Mouse (Mus musculus) adrenal gland, adult (tissue): ENCODE measurements at regions not wholly inside any gene's neighbourhood (a gene's known extent, or its start where the extent isn't known, plus 50 kb on each side); places are given as distances from the start of the nearest gene placed in this dataset.
A peak's percentile ranks its signal among the peaks of the same experiment; 100 is the strongest.

Experiments
- DNase-seq, 2 experiments: peaks; one replicate each; pipeline ENCODE4 v3.0.0; 2022 to 2023; ENCODE audit warnings: low spot score in 1 of 2; ENCODE audit not compliant: inconsistent age in 2 of 2

GRCm38 (mm10) chr14:45964043-45964442 is 306.1 kb upstream of the Ddhd1 start:
- DNase-seq: no peak

GRCm38 (mm10) chr14:45983206-45983857 is 325.4 kb upstream of the Ddhd1 start:
- no peak for DNase-seq

- no peak for DNase-seq
Measured at GRCm38 (mm10) chr14:45984135-45984892, 326.4 kb upstream of the Ddhd1 start.

- DNase-seq: peak; percentile 21 to 33
Measured at GRCm38 (mm10) chr14:45992041-45992869, 334.3 kb upstream of the Ddhd1 start.

- no peak for DNase-seq
Measured at GRCm38 (mm10) chr14:45992870-45993135, 334.9 kb upstream of the Ddhd1 start.

GRCm38 (mm10) chr14:45993669-45994068 is 335.7 kb upstream of the Ddhd1 start:
- DNase-seq: peak; percentile 59 to 88

GRCm38 (mm10) chr14:45996760-45997159 is 338.8 kb upstream of the Ddhd1 start:
- DNase-seq: peak; percentile 55 to 87

GRCm38 (mm10) chr14:46004078-46004477 is 346.1 kb upstream of the Ddhd1 start:
- no peak for DNase-seq

GRCm38 (mm10) chr14:46005307-46005706 is 347.4 kb upstream of the Ddhd1 start:
- no peak for DNase-seq

GRCm38 (mm10) chr14:46013232-46013631 is 355.3 kb upstream of the Ddhd1 start:
- no peak for DNase-seq

- no peak for DNase-seq
Measured at GRCm38 (mm10) chr14:46014090-46014489, 356.1 kb upstream of the Ddhd1 start.

- DNase-seq: no peak
Measured at GRCm38 (mm10) chr14:46015682-46016400, 357.9 kb upstream of the Ddhd1 start.

GRCm38 (mm10) chr14:46016701-46017106 is 358.8 kb upstream of the Ddhd1 start:
- DNase-seq: no peak

- DNase-seq: no peak
Measured at GRCm38 (mm10) chr14:46017286-46017685, 359.3 kb upstream of the Ddhd1 start.

- DNase-seq: no peak
Measured at GRCm38 (mm10) chr14:46017976-46018375, 360.0 kb upstream of the Ddhd1 start.

GRCm38 (mm10) chr14:46019240-46020025 is 359.8 kb upstream of the Gm15217 start:
- DNase-seq: no peak

- peak; percentile 56 for DNase-seq
Measured at GRCm38 (mm10) chr14:46034301-46034700, 344.9 kb upstream of the Gm15217 start.

- peak; percentile 14 to 53 for DNase-seq
Measured at GRCm38 (mm10) chr14:46060622-46061381, 318.4 kb upstream of the Gm15217 start.

GRCm38 (mm10) chr14:46067102-46067801 is 312.0 kb upstream of the Gm15217 start:
- DNase-seq: no peak
